Mouse (Mus musculus): ENCODE measurements at regions not wholly inside any gene's neighbourhood (a gene's known extent, or its start where the extent isn't known, plus 50 kb on each side); places are given as distances from the start of the nearest gene placed in this dataset.

DNA sequence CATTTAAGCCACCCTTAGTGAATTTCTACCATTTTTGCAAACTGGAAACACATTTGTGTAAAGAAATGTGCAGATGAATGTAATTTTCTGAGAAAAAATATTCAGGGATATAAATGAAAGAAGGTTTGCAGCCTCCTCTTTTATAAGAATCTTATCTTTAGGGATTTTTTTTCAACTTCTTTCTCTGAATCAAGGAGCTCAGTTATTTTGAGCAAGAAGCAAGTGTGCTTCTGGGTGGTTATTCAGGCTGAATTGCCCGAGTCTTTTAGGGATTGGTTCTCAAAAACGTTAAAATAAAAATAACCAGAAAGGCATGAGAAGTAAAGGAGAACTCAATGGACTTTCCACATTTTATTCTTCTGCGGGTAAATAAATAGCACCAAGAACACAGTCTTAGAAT lies 666.0 kb upstream of the Map3k7 start:
- TF ChIP-seq E2F4 (IDR thresholded peaks at IDR 0.05; ENCODE audit: borderline replicate concordance, low read depth, low read length) = no peak
- no peak for TF ChIP-seq BHLHE40 (IDR thresholded peaks at IDR 0.05; ENCODE audit: borderline replicate concordance, low read depth, low read length)
- no peak for TF ChIP-seq POLR2AphosphoS2 (IDR thresholded peaks at IDR 0.05; ENCODE audit: low read length)
- no peak for TF ChIP-seq KAT2A (conservative IDR thresholded peaks at IDR 0.05; ENCODE audit: low read depth, low read length)
- no peak for TF ChIP-seq GATA1 (IDR thresholded peaks at IDR 0.05; ENCODE audit: low read depth, low read length)
- TF ChIP-seq RAD21 (IDR thresholded peaks at IDR 0.05; ENCODE audit: low read depth, low read length) = no peak
- TF ChIP-seq CTCF (IDR thresholded peaks at IDR 0.05 in 2 of 3, conservative IDR thresholded peaks at IDR 0.05 in 1 of 3; ENCODE audit: control insufficient read depth in 1 of 3, insufficient read depth in 1 of 3, low read depth in 2 of 3, low read length in 3 of 3, poor library complexity in 1 of 3, severe bottlenecking in 1 of 3) = no peak

Data from MEL (cell line).